Mouse (Mus musculus) G1E (cell line): ENCODE data around the gene Rnpepl1.
A peak's percentile ranks its signal among the peaks of the same experiment; 100 is the strongest.

Experiments
- CTCF ChIP-seq: IDR thresholded peaks from 2 replicates; pipeline ENCODE4 v1.5.1; 2012; ENCODE audit warnings: low read depth, low read length, inconsistent platforms, mixed read lengths
- GATA1 ChIP-seq: IDR thresholded peaks from 2 replicates; pipeline ENCODE4 v1.6.1; 2012; ENCODE audit warnings: borderline replicate concordance, low read length, inconsistent platforms, mixed read lengths
- GATA2 ChIP-seq: IDR thresholded peaks from 2 replicates; pipeline ENCODE4 v1.6.1; 2012; ENCODE audit warnings: low read depth, low read length, inconsistent platforms, borderline replicate concordance
- TAL1 ChIP-seq: conservative IDR thresholded peaks from 2 replicates; pipeline ENCODE4 v1.6.1; 2012; ENCODE audit warnings: low read depth, low read length, inconsistent platforms, mixed read lengths

DNA sequence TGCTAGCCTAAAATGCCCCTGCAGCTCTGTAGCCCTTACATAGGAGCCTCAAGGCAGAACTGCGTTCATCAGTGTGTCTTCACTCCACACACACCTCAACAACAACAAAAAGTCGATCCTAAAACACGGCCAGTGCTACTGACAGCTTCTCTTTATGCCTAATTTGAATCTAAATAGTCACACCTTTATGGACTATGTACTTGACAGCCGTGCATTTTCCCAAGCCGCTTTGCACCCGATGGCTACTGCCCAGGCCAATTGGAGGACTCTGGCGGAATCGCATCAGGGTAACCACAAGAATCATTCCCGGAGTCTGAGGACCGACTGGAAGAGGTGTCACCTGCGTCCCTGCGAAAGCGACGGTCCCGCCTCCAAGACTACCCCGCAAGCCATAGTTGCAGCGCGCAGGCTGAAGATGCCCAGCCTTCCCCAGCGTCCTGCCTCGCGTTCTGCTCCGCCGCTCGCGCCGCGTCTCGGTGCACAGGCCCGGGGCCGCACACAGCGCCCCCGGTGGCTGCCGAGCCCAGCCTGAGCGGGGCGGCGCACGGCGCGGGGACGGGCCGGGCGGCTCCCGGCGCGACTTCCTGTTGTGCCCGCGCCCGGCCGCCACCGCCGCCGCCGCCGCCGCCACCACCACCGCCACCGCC lies at the start of gene Rnpepl1:
- TF ChIP-seq CTCF (peak; percentile 37; the same call in 1 of the 2 replicates), GATA1 (no peak), TAL1 (no peak), GATA2 (no peak)
